Mouse (Mus musculus): ENCODE measurements at regions not wholly inside any gene's neighbourhood (a gene's known extent, or its start where the extent isn't known, plus 50 kb on each side); places are given as distances from the start of the nearest gene placed in this dataset.
"Not testable (repeated sequence)": the region's sequence is repeated elsewhere in the genome, so short reads cannot be mapped to it uniquely, and the experiment has no call there.

DNA sequence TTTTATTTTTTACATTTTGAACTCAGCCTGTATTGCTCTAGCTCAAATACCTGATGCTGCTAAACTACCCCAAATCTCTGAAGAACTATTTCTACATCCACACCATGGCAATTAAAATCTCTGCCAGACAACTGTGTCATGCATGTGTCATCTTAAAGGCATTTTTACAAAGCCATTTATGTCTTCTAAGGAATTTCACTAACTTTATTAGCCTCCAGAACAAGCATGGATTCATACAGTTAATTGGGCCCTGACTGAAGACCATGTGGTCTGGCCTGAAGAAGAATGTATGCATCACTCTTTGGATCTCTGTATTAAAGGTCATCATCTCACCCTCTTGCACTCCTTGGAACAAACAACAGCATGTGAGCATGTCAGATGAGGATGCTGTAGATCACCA is 593.5 kb downstream of the Efna5 start:
- no peak for DNase-seq (ENCODE audit: extremely low spot score, low spot score)

DNA sequence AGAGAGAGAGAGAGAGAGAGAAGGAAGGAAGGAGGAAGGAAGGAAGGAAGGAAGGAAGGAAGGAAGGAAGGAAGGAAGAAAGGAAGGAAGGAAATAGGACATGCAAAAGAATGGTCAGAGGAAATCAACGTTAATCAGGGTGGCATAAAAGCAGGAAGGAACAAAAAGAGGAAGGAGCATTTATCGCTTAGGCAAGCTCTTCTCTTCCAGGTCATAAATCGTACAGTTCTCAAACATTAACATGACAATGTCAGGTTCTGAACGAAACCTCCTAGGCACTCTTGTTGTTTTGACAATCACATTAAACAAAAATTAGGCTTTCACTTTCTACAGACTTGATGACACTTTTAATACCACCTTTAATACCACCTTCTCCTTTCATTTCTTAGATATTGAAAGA is 594.0 kb downstream of the Efna5 start:
- DNase-seq (ENCODE audit: extremely low spot score, low spot score) = no peak

DNA sequence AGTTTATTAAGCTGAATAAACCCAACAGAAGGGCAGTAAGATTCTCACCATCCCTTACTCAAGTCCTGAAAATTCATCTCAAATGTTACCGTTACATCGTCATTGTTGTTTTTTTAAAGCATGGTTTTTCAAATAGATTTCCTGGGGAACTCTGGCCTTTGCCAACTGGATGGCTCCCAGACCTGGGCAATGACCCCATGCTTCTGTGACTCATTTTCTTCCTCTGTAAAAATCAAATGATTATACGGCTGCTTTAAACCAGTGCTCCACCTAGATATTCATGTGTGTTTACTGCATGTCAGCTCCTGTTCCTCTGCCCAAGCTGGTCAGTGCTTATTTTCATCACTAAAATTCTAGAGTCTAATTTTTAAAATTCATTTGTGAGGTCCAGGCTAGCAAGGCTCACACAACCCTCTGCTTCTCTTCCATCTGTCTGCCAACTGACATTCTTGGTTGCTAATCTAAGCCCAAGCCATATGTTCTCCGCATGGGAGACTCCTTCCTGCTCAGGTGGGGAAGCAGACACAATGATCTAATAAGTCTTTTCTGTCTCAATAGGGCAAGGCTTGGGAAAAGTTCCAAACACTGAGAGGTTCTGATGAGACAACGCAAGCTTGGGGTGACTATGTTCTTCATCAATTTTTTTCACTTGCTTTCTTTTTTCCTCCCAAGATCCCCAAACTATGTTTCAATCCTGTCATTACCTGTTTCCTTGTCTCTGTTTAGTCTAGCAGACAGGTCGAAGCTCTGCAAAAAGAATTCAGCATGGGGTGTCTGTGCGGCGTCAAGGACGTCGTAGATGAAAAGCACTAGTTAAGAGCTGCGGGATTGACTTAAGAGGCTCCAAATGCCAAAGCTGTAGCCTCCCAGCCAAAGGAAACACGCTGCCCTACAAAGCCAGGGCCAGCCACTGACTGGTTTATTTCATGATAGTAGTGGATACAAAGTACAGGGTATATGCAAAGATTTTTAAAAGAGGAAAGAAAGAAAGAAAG is 594.7 kb downstream of the Efna5 start:
- no peak for DNase-seq (ENCODE audit: extremely low spot score, low spot score)

DNA sequence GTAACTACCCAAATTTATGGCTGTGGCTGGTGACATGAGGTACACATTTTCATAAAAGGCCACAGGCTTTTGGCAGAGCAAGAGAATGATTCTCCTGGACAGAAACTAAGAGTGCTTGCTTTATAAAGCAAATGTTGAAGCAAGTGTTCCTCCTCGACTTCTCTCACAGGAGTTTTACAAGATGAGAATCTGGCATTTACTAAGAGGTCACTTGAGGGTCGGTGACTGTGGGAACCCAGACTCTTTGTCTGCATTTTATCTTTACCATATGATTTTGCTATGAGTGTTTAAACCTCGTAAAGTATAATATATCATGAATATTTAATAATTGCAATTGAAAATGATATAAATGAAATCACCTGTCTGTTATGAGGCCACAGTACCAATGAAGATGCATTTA is 600.9 kb downstream of the Efna5 start:
- no peak for DNase-seq (ENCODE audit: extremely low spot score, low spot score)

DNA sequence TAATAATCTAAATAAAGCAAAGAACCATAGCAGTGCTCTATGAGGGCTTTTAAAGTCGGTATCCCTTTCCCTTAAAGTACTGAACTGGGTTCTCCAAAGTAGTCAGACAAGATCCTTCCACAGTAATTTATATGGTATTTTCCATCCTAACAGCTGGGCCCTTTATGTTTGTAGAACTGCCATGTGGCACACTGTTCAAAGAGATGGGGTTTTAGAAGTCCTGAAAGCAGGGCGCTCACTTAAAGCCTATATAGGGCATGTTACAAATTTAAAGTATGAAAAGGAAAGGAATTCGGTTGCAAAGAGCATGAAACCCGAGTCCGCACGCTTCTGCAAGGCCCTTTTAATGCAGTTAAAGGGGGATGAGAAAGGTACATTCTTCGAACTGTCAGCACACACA is 609.7 kb downstream of the Efna5 start:
- DNase-seq (ENCODE audit: extremely low spot score, low spot score) = no peak

DNA sequence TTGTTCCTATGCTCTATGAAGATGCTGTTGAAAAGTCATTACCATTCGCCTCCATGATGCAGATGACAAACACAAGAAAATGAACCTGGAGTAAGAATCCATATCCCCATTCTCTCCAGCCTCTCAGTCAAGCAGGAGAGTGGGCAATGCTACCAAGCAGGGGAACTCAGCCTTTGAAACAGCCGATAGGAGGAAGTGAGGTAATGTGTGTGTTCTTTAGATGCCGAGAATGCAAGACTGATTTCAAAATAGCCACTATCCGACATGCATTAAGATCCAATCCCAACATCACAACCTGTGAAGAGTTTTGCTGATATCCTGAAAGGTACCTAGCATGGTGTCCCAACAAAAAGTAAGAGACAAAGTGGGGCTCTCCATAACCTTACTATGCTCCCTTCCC is 611.8 kb downstream of the Efna5 start:
- DNase-seq (ENCODE audit: extremely low spot score, low spot score) = no peak

DNA sequence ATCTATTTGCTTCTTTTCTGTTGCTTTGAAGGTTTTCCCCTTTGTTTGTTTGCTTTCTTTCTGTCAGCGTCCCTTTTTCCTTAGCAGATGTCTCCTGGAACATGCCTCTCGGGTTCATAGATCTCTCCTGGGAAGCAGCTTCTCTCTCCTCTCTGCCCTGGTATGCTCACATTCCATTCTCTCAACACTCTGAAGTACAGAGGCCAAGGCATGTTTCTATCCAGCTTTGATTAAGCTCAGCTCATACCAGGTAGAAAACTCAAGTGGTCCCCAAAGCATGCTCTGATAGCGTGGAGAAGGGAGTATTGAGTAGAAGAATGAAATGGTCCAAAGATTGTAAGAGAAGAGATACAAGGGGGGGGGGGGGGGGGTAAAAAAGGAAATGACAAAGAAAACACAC is 627.7 kb downstream of the Efna5 start:
- DNase-seq (ENCODE audit: extremely low spot score, low spot score) = no peak

DNA sequence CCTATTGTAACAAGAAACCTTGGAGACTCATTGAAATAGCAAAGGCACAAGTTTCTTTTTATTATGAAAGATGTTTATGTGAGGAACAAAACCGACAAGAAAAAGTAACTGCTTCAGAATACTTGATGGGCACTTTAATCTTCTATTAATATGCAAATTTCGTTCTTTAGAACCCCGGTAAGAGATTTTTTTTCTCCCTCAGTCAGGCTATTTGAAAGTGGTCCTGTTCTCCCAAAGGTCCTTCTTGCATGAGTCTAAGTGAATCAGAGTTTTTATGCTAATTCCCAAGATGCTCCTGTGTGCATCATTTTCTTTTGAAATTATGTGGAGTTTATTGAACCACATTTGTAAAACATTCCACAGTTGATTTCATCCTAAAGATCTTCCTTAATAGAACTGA is 633.1 kb downstream of the Efna5 start:
- no peak for DNase-seq (ENCODE audit: extremely low spot score, low spot score)

DNA sequence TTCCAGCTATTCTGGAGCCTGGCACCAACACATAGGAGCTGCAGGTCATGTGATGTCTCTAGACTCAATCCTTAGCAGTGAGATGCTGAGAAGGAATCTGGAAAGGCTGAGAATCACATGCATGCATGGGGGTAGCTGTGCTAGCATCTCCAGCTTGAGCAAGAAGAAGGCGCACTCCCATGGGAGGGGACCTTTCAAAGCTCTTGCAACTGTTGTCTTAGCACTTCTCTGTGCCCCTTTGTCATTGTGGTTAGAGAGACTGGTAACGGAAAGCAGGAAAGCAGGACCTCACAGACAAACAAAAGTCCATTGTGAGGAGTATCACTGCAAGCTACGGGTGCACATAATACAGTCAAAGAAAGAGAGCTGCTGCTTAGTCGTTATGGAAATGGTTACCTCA is 634.5 kb downstream of the Efna5 start:
- no peak for DNase-seq (ENCODE audit: extremely low spot score, low spot score)

DNA sequence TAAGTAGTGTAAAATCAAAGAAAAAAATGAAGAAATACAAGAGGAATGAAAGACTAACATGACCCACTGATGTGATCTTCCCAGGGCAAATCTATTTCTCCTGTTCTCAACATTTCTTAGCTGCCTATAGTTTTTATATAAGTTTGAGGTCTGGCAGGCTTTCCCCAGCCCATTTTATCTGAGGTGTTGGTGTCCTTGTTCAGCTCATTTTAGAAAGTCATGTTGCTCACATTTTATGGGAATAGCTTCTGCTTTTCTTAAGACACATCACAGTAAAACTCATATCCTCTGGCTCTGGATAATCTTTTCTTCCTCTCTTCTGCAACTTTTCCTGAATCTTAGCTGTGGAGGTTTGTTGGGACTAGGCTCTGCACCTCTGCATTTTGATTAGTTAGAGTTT is 650.2 kb downstream of the Efna5 start:
- no peak for DNase-seq (ENCODE audit: extremely low spot score, low spot score)

DNA sequence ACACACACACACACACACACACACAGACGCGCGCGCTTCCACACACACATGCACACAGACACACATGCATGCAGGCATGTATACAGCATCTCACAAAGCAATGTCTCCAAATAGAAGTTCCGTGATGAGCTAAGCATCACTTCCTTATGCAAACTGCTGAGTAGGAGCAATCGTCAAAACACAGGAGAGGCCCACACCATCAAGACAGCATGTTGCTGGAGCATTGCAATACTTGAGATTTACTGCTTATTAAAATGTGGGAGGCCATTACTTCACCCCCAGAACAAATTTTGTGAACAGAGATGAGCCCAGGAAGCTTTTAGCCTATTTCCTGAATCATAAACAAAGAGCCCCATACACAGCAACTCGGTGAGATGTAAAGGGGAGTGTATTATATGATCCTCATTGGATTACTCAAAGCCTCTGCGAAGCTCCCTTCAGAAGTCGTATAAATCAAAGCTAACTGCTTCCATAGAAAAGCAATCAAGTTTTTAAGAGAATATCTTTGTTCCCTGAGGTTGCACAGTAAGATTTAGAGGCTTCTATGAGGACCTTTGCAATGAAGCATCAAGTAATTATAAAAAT is 670.6 kb downstream of the Efna5 start:
- no peak for DNase-seq (ENCODE audit: extremely low spot score, low spot score)

DNA sequence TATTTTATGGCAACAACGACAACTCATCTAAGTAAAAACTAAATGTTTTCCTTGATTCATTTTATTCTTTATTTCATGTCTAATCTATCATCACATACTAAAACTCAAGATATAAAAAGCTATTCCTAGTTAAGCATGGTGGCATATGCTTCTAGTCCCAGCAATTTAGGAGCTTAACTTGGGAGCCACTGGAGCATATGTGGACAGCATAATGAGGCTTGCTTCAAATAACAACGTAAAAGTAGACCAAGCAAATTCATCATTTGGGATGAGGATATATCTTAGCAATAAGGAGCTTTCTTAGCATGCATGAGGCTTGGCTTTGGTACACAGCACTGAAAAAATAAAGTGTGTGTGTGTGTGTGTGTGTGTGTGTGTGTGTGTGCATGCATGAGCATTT is 678.5 kb downstream of the Efna5 start:
- DNase-seq (ENCODE audit: extremely low spot score, low spot score) = no peak

DNA sequence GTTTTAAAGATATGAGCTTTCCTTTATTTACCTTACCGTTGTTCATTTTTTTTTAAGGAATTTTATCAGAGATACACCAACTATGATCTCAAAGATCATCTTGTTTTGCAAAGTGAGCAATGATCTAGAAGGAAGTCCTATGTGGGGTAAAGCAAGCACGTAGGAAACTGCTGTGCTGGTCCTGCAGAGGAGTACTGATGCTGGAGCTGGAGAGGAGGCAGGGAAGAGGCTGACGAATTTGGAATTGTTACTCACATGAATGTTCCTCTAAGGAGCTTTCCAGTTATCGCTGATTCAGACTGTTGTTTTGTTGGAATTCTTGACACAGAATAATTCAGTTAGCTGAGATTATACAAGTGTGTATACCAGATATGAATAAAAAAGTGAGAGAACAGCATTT is 680.6 kb downstream of the Efna5 start:
- DNase-seq (ENCODE audit: extremely low spot score, low spot score) = no peak

DNA sequence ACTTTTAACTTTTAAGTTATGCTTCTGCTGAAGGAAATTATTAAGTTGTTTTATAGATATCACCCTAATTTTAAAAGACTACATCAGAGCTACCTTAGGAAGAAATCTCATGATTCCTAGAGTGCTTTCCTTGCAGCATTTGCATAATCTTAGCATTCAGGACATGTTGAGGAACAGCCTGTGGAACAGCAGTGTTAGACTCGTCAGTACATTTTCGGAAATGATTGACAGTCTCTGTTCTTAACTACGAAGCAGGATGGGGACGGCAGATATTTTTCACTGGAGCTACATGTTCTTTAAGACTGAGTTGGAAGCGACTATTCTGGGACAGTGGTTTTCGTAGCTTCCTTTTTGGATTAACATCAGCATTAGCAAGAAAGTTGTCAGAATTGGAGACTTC is 681.6 kb downstream of the Efna5 start:
- DNase-seq (ENCODE audit: extremely low spot score, low spot score) = no peak

DNA sequence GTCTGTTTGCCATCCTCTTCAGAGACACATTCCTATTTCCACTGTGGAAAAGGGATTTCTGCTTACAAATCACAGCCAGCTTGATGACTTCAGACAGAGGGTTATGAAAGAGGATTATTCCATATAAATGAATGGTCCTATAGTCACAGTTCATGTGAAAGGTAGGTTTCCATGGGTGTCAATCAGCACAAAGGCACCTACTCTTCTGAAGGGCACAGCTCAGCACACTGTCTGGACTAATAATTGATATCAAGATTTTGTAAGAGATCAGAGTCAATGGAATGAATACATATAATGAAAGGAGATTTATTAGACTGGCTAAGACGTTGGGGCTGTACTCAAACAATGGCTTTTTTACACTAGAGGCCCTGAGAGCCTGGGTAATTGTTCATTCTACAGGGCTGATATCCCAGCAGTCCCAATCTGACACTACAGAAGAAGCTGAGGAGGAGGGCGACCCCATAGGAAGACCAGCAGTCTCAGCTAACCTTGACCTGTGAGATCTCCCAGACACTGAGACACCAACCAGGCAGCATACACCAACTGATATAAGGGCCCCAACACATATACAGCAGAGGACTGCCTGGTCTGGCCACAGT is 702.4 kb downstream of the Efna5 start:
- DNase-seq (ENCODE audit: extremely low spot score, low spot score) = no peak

DNA sequence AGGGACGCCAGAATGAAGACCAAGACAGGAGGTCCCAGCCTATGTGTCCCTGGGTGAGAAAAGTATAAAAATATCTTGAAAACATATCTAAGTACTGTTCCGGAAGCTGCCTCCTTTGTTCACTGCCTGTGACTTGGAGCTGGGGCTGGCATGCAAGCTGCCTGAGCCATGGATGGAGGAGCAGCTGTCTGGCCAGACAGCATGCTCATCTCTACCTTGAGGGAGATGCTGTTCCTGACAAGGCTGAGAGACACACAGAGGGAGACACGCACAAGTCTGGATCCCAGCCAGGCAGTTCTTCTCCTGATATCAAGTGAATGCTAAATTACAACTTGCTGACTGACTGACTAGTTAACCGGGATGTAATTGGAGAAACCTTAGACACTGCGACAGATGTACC is 704.8 kb downstream of the Efna5 start:
- DNase-seq (ENCODE audit: extremely low spot score, low spot score) = no peak

DNA sequence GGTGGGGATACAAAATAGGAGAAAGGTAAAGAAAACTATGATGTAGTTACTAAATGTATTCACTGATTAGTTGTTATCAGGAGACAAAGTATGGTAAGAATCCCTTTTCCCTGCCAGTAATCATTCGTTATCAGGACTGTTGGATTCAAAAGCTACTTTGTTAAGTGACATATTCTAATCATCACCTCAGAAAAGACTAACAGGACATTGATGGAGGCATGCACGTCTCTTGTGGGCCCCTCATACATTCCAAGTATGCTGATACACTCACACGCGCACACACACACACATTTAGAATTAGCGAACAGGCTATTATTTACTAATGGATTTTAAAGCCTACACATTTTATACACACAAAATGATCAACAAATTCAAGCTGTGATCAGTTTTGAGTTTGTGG is 708.8 kb downstream of the Efna5 start:
- DNase-seq (ENCODE audit: extremely low spot score, low spot score) = no peak

DNA sequence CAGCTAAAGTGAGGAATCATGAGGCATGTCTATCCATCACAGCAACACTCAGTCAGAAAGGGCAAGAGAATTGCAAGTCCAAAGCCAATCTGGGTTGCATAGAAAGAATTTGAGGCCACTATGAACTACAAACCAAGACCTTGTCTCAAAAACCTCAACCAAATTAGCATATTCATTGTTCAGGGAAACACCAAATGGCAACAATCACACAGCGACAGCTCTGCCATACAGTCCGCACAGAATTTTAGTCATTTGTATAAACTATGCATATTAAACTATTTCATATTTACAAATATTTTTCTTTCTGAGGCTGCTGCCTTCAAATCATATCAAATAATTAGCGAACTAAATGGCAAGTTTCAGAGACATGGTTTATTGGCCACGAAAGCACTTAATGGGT is 709.6 kb downstream of the Efna5 start:
- DNase-seq (ENCODE audit: extremely low spot score, low spot score) = no peak

DNA sequence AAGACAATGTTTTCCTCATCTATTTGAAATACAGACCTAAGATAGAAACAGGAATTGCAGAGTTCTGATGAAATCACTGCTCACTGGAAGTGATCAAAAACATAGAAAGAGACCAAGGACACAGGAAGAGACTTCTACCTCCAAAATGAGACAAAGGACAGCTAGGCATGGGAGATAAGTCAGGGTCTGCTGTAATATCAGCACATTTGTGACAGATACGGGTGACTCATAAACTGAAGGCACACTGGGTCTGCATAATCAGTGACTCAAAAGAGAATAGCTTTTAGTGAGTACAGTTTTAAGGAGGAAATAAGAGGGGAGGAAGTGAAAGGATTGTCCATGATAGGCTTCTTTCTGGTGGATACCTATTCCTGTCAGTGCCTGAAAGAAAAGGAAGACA is 719.7 kb downstream of the Efna5 start:
- no peak for DNase-seq (ENCODE audit: extremely low spot score, low spot score)

DNA sequence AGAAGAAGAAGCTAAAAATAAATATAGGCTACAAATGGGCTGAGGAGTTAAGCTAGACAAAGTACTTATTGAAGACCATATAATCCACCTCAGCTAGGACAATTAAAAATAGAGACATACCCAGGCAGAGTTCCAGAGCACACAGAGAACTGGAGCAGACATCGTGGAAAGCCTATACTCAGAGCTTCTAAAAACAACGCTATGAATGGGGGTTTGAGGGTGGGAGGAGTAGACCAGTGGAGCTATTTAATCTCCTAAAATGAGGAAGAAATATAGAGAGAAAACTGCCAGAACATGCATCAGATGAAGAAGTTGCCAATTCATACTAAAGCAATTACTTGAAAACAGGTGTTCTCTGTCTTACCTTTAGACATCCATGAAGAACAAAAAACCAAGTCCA is 720.8 kb downstream of the Efna5 start:
- DNase-seq (ENCODE audit: extremely low spot score, low spot score) = no peak

DNA sequence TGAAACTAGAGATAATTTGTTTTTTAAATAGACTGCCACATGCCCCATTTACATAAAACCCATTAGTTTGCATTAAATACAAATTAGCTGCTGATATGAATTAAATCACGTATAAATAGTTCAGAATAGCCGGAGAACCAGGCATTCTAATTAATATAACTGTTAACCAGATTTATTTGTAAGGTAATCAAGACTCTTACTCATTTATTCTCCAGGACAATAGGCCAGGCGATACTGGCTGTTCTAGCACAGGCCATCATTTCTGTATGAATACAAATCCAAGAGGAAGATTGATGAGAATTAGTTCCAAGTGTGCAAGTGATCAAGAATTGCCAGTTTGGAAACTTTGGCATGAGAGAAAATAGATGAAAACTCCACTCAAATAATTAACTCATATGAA is 746.1 kb downstream of the Efna5 start:
- DNase-seq (ENCODE audit: extremely low spot score, low spot score) = no peak

DNA sequence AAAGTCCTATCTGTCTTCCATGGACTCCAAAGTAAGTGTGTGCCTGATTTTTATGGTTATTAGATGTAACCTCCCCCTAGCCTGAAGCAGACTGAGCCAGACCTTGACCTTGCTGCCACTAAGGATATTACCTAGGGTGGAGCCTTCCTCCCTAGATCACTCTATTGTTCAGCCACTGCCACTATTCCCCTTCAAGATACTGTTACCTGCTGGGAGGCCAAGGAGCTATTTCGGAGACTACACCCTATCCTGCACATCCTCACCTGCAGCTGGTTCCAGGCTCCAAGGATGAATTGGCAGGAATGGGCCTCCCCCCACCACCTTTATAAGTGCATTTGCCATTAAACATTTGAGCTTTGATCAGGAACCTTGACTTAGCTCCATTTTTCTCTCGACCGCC is 769.4 kb downstream of the Efna5 start:
- DNase-seq (ENCODE audit: extremely low spot score, low spot score) = not testable (repeated sequence)

DNA sequence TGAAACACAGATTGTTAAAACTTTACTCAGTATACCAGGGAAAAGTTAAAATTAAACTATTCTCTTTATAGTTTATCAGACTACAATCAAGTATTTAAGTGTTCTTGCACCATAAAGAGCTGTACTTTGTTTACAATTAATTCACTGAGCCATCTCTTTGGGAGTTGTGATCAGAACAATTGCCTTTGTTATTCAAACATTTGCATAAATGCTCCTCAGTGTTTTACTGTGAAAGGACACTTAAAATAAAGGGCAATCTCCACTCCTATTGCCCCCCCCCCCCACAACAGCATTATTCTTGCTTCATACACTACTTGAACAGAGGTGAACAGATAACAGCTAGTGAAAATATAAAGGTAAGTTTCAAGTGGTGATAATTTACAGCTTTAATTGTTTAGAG is 772.1 kb downstream of the Efna5 start:
- DNase-seq (ENCODE audit: extremely low spot score, low spot score) = no peak

All from neural tube, embryonic 10.5 days (tissue).